Mouse (Mus musculus): ENCODE measurements around the gene Gm16181. TPM values are rescaled to one million over a fixed set of nuclear protein-coding genes. Genes with fewer than 3 reads are reported as not detected.
"Not testable (repeated sequence)": the region's sequence is repeated elsewhere in the genome, so short reads cannot be mapped to it uniquely, and the experiment has no call there.

The Gm16181 gene
- polyA plus RNA-seq, 1 experiment from 2014 or later = 0.41 TPM

DNA sequence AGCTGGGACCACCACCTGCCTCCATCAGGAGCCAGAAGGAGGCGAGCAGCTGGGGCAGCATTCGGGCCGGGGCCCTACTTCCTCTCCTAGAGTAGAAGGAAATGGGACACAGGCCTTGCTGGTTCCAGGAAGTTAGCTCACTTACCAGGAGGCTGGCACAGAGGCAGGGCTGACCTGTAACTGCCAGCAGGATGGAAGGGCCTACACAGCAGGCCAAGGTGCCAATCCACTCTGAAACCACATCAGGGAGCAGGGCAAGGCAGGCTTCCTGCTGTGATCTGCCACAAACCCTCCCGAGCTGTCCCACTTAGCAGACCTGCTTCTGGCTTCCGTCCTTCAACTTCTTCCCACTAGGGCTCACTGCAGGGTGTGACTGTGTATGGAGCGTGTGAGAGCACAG, 1.7 kb downstream of the Gm16181 start:
- Histone ChIP-seq H3K4me2 (no peak overlapping the region), H3K27ac (no peak overlapping the region), H3K36me3 (replicated peaks) (peaks cover 61% of the 10 kb centered on the region), H3K9me3 (no peaks in the 10 kb centered on the region), H3K4me3 (replicated peaks) (no peak overlapping the region), H3K27me3 (no peaks in the 10 kb centered on the region), H3K9ac (no peak overlapping the region), H3K4me1 (no peaks in the 10 kb centered on the region)
- ATAC-seq (ENCODE audit: low FRiP score) = no peak
- WGBS = 85% methylated on average over 6 of the region's 6 CpGs

- Histone ChIP-seq H3K27ac (no peak overlapping the region), H3K36me3 (replicated peaks) (peaks cover 71% of the 10 kb centered on the region)
- 92% methylated on average over 4 of the region's 4 CpGs for WGBS
These were observed 4.0 kb downstream of the Gm16181 start for GRCm38 (mm10) chr17:35224641-35225040.

GRCm38 (mm10) chr17:35225456-35225855, 4.8 kb downstream of the Gm16181 start:
- no peaks in the 10 kb centered on the region for H3K4me1 ChIP-seq
- no peak overlapping the region for H3K4me3 ChIP-seq (replicated peaks)
- WGBS = 96% methylated on average over 5 of the region's 5 CpGs
- no peaks in the 10 kb centered on the region for H3K9me3 ChIP-seq
- no peak for ATAC-seq (ENCODE audit: low FRiP score)
- H3K4me2 ChIP-seq = no peak overlapping the region
- H3K27ac ChIP-seq = no peak overlapping the region
- H3K9ac ChIP-seq = no peak overlapping the region
- no peaks in the 10 kb centered on the region for H3K27me3 ChIP-seq
- H3K36me3 ChIP-seq (replicated peaks) = peaks cover 69% of the 10 kb centered on the region

More at GRCm38 (mm10) chr17:35224641-35225040, 4.0 kb downstream of the Gm16181 start:
- H3K4me3 ChIP-seq (replicated peaks) = no peak overlapping the region
- no peaks in the 10 kb centered on the region for H3K4me1 ChIP-seq
- H3K27me3 ChIP-seq = no peaks in the 10 kb centered on the region
- H3K9me3 ChIP-seq = no peaks in the 10 kb centered on the region
- H3K9ac ChIP-seq = no peak overlapping the region
- no peak for ATAC-seq (ENCODE audit: low FRiP score)
- H3K4me2 ChIP-seq = no peak overlapping the region

DNA sequence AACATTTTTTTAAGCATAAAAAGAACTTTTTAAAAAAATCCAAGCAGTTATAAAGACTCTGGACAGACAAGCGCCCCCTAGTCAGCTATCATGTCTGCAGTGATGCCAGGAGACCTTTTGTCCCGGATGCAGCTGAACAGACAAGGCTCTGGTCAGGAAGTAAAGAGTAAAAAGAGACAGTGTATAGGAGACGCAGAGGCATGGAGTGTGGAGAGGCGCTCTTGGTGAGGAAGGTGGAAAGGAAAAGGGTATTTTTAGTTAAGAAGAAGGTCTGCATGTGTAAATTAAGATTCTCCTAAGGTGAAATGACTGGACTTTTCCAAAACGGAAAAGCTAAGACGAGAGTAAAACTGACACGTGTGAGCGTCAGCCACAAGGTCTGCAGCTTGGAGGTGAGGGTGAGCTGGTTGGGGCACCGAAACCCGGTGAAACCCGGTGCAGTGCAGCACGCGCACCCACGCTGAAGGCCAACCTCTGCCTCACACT, 6.0 kb downstream of the Gm16181 start:
- Histone ChIP-seq H3K36me3 (replicated peaks) (peaks cover 73% of the 10 kb centered on the region), H3K27ac (no peak overlapping the region), H3K9me3 (no peaks in the 10 kb centered on the region), H3K9ac (no peak overlapping the region), H3K27me3 (no peaks in the 10 kb centered on the region), H3K4me2 (no peak overlapping the region), H3K4me3 (replicated peaks) (no peak overlapping the region), H3K4me1 (peaks cover under 1% of the 10 kb centered on the region)
- no peak for ATAC-seq (ENCODE audit: low FRiP score)
- WGBS = 90% methylated on average over 14 of the region's 14 CpGs

GRCm38 (mm10) chr17:35231022-35231421, 10.4 kb downstream of the Gm16181 start:
- Histone ChIP-seq H3K36me3 (replicated peaks) (peaks cover 59% of the 10 kb centered on the region), H3K27ac (no peak overlapping the region), H3K9ac (no peak overlapping the region), H3K4me3 (replicated peaks) (no peak overlapping the region), H3K4me2 (no peak overlapping the region), H3K9me3 (no peaks in the 10 kb centered on the region), H3K4me1 (peaks cover 24% of the 10 kb centered on the region), H3K27me3 (no peaks in the 10 kb centered on the region)
- ATAC-seq (ENCODE audit: low FRiP score) = no peak
- WGBS = 94% methylated on average over 10 of the region's 10 CpGs

- 16% methylated on average over 12 of the region's 12 CpGs for WGBS
These were observed 11.4 kb downstream of the Gm16181 start for GRCm38 (mm10) chr17:35232043-35232442.

DNA sequence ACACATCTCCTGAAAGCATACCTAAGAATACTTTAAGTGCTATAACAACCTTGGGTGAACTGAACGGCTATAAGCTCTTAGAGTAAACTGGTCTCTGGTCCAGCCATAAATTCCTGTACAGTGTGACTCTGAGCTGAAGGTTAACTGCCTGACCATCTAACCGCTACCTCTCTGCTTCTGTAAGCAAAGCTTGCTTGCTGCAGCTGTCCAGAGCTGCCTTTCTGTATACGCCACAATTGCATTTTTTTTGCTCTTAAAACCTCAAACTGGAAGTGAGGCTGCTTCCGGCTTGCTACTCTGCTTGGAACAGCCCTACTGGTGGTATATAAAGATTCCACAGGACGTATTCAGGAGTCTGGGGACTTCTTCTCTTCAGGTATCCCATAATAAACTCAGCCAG, 12.0 kb downstream of the Gm16181 start:
- H3K9ac ChIP-seq = no peak overlapping the region
- peaks cover 28% of the 10 kb centered on the region for H3K4me1 ChIP-seq
- 93% methylated on average over 5 of the region's 5 CpGs for WGBS
- H3K27ac ChIP-seq = no peak overlapping the region
- no peaks in the 10 kb centered on the region for H3K9me3 ChIP-seq
- H3K27me3 ChIP-seq = no peaks in the 10 kb centered on the region
- H3K36me3 ChIP-seq (replicated peaks) = peaks cover 46% of the 10 kb centered on the region
- no peak overlapping the region for H3K4me2 ChIP-seq
- no peak overlapping the region for H3K4me3 ChIP-seq (replicated peaks)
- no peak for ATAC-seq (ENCODE audit: low FRiP score)

More at GRCm38 (mm10) chr17:35232043-35232442, 11.4 kb downstream of the Gm16181 start:
- H3K4me3 ChIP-seq (replicated peaks) = no peak overlapping the region; the same call in 1 of the 2 replicates
- H3K27ac ChIP-seq = no peak overlapping the region
- H3K9ac ChIP-seq = no peak overlapping the region
- no peaks in the 10 kb centered on the region for H3K27me3 ChIP-seq
- H3K4me1 ChIP-seq = peaks cover 28% of the 10 kb centered on the region
- no peak overlapping the region for H3K4me2 ChIP-seq
- H3K36me3 ChIP-seq (replicated peaks) = peaks cover 53% of the 10 kb centered on the region
- ATAC-seq (ENCODE audit: low FRiP score) = no peak
- H3K9me3 ChIP-seq = no peaks in the 10 kb centered on the region

- Histone ChIP-seq H3K9me3 (no peaks in the 10 kb centered on the region), H3K27me3 (no peaks in the 10 kb centered on the region), H3K9ac (peak within 1 kb of the TSS; percentile 33; the same call in 1 of the 2 replicates), H3K4me3 (replicated peaks) (peak within 1 kb of the TSS; percentile 55), H3K4me2 (peak within 1 kb of the TSS; percentile 88), H3K4me1 (peaks cover 28% of the 10 kb centered on the region), H3K27ac (peak within 1 kb of the TSS; percentile 96), H3K36me3 (replicated peaks) (peaks cover 39% of the 10 kb centered on the region)
- ATAC-seq (ENCODE audit: low FRiP score) = no peak
- WGBS = 89% methylated on average over 18 of the region's 18 CpGs
These were observed 12.7 kb downstream of the Gm16181 start, which contains the start of gene Atp6v1g2 for GRCm38 (mm10) chr17:35233114-35233980. Atp6v1g2 (plus strand) TSS chr17:35233660.

GRCm38 (mm10) chr17:35234090-35234489, 13.5 kb downstream of the Gm16181 start:
- peaks cover 32% of the 10 kb centered on the region for H3K36me3 ChIP-seq (replicated peaks)
- H3K4me2 ChIP-seq = peak overlapping the region; percentile 88
- not testable (repeated sequence) for H3K27me3 ChIP-seq; ATAC-seq (ENCODE audit: low FRiP score); H3K9me3 ChIP-seq; H3K4me3 ChIP-seq (replicated peaks); H3K9ac ChIP-seq
- 89% methylated on average over 7 of the region's 7 CpGs for WGBS
- peaks cover 28% of the 10 kb centered on the region for H3K4me1 ChIP-seq
- H3K27ac ChIP-seq = peak overlapping the region; percentile 50; the same call in 1 of the 2 replicates

DNA sequence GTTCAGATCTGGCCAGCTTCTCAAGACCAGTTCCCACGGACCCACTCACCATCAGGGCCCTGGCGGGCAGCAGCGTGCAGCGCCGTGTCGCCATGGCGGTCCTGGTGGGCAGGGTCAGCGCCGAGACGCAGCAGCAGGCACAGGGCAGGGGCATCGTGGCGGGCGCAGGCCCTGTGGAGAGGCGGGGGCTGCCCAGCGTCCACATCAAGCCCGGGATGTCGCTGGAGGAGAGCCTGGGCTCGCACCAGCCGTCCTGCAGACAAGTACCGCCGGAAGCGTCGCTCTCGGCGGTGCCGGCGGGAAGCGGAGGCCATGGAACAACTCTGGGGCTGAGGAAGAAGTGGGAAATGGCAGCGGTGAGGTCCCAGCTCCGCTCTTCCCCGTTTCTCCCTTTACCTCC, 14.3 kb downstream of the Gm16181 start:
- H3K4me3 ChIP-seq (replicated peaks) = peak overlapping the region; percentile 55
- 10% methylated on average over 31 of the region's 31 CpGs for whole genome bisulfite sequencing
- peaks cover 24% of the 10 kb centered on the region for H3K36me3 ChIP-seq (replicated peaks)
- H3K4me2 ChIP-seq = peak overlapping the region; percentile 88
- H3K9me3 ChIP-seq = no peaks in the 10 kb centered on the region
- no peaks in the 10 kb centered on the region for H3K27me3 ChIP-seq
- H3K9ac ChIP-seq = peak overlapping the region; percentile 81
- H3K27ac ChIP-seq = peak overlapping the region; percentile 96
- no peak for ATAC-seq (ENCODE audit: low FRiP score)
- peaks cover 28% of the 10 kb centered on the region for H3K4me1 ChIP-seq

DNA sequence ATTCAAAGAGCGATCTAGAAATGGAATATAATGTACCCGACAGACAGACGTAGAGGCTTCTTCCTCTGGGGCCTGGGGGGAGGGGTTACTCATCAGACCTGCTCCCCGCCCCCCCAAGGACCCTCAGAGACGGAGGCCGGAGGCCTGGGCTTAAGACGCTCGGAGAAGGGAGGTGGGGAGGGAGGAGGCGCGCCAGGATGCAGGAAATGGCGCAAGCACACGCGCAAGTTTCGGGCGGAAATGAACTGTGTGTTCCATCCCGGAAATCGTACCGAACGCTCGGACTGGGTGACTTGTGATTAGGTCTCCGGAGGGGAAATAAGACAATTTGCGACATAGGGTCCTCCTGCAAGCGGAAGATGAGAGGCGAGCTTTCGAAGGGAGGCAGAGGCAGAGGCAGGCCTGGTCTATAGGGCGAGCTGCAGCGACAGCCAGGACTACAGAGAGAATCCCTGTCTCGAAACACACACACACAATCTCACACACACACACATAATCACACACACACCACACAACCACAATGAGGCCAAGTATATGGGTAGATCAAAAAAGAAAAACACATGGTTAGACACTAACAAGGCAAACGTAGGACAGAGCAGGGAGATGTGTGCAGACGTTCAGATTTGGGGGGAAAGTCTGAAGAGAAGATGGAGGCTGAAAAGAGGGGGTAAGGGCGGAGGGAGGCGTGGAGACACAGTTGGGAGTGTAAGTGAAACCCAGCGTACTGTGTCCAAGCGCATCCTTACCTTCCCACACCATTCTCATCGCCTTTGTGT, 15.2 kb downstream of the Gm16181 start, which contains the start of gene Nfkbil1:
Gene Nfkbil1, minus strand, starts transcription at position 179 of the 776 bp plus-strand sequence.
- Histone ChIP-seq H3K9me3 (no peaks in the 10 kb centered on the region), H3K4me1 (peaks cover 37% of the 10 kb centered on the region), H3K27me3 (no peaks in the 10 kb centered on the region), H3K36me3 (replicated peaks) (peaks cover 17% of the 10 kb centered on the region), H3K4me2 (peak within 1 kb of the TSS; percentile 88), H3K9ac (peak within 1 kb of the TSS; percentile 81), H3K27ac (peak within 1 kb of the TSS; percentile 96), H3K4me3 (replicated peaks) (peak within 1 kb of the TSS; percentile 55)
- ATAC-seq (ENCODE audit: low FRiP score) = peak; percentile 82
- WGBS = under 1% methylated on average over 35 of the region's 35 CpGs

GRCm38 (mm10) chr17:35236390-35236746, 15.7 kb downstream of the Gm16181 start:
- Histone ChIP-seq H3K27me3 (no peaks in the 10 kb centered on the region), H3K9ac (peak overlapping the region; percentile 81), H3K4me2 (peak overlapping the region; percentile 88), H3K27ac (peak overlapping the region; percentile 96), H3K4me1 (peaks cover 39% of the 10 kb centered on the region), H3K9me3 (no peaks in the 10 kb centered on the region), H3K36me3 (replicated peaks) (peaks cover 12% of the 10 kb centered on the region; the same call in 1 of the 2 replicates), H3K4me3 (replicated peaks) (peak overlapping the region; percentile 55)
- WGBS = under 1% methylated on average over 18 of the region's 18 CpGs
- ATAC-seq (ENCODE audit: low FRiP score) = peak; percentile 76
